Mouse (Mus musculus): Measurements from ENCODE around the gene Zdhhc17. TPM values are rescaled to one million over a fixed set of nuclear protein-coding genes. Genes with fewer than 3 reads are reported as not detected.

Zdhhc17 gene
- polyA plus RNA-seq, 1 experiment, result not detected

GRCm38 (mm10) chr10:110921890-110922289, 88.0 kb downstream of the Zdhhc17 start:
- Histone ChIP-seq H3K9me3 (ENCODE audit: control insufficient read depth, low read length) (peaks cover 7% of the 10 kb centered on the region; the same call in 1 of the 2 replicates), H3K4me1 (ENCODE audit: control insufficient read depth) (peaks cover 17% of the 10 kb centered on the region), H3K36me3 (ENCODE audit: control insufficient read depth) (no peaks in the 10 kb centered on the region), H3K27me3 (ENCODE audit: control insufficient read depth) (peaks cover 43% of the 10 kb centered on the region), H3K4me3 (replicated peaks) (no peak overlapping the region)
- TF ChIP-seq TAL1 (IDR thresholded peaks at IDR 0.05; ENCODE audit: low read length), result no peak
- TF ChIP-seq GATA1 (IDR thresholded peaks at IDR 0.05; ENCODE audit: low read length), result no peak

- Histone ChIP-seq H3K4me3 (replicated peaks) (peak overlapping the region; percentile 61), H3K4me1 (ENCODE audit: control insufficient read depth) (peaks cover 17% of the 10 kb centered on the region), H3K36me3 (ENCODE audit: control insufficient read depth) (no peaks in the 10 kb centered on the region), H3K9me3 (ENCODE audit: control insufficient read depth, low read length) (peaks cover 7% of the 10 kb centered on the region; the same call in 1 of the 2 replicates), H3K27me3 (ENCODE audit: control insufficient read depth) (peaks cover 43% of the 10 kb centered on the region)
- TF ChIP-seq TAL1 (IDR thresholded peaks at IDR 0.05; ENCODE audit: low read length), result no peak
- TF ChIP-seq GATA1 (IDR thresholded peaks at IDR 0.05; ENCODE audit: low read length), result no peak
These were observed 89.5 kb downstream of the Zdhhc17 start for GRCm38 (mm10) chr10:110920368-110920950.

- Histone ChIP-seq H3K27me3 (ENCODE audit: control insufficient read depth) (peaks cover 43% of the 10 kb centered on the region), H3K9me3 (ENCODE audit: control insufficient read depth, low read length) (peaks cover 7% of the 10 kb centered on the region; the same call in 1 of the 2 replicates), H3K4me1 (ENCODE audit: control insufficient read depth) (peaks cover 17% of the 10 kb centered on the region), H3K36me3 (ENCODE audit: control insufficient read depth) (no peaks in the 10 kb centered on the region), H3K4me3 (replicated peaks) (peak within 1 kb of the TSS; percentile 61)
- no peak for TF ChIP-seq TAL1 (IDR thresholded peaks at IDR 0.05; ENCODE audit: low read length)
- no peak for TF ChIP-seq GATA1 (IDR thresholded peaks at IDR 0.05; ENCODE audit: low read length)
These were observed 90.2 kb downstream of the Zdhhc17 start, which contains the start of gene Csrp2 for GRCm38 (mm10) chr10:110919531-110920343. Gene Csrp2 (plus strand): TSS chr10:110919789.

- Histone ChIP-seq H3K4me1 (ENCODE audit: control insufficient read depth) (peaks cover 17% of the 10 kb centered on the region), H3K27me3 (ENCODE audit: control insufficient read depth) (peaks cover 43% of the 10 kb centered on the region), H3K9me3 (ENCODE audit: control insufficient read depth, low read length) (peaks cover 7% of the 10 kb centered on the region; the same call in 1 of the 2 replicates), H3K36me3 (ENCODE audit: control insufficient read depth) (no peaks in the 10 kb centered on the region), H3K4me3 (replicated peaks) (no peak overlapping the region)
- TF ChIP-seq GATA1 (IDR thresholded peaks at IDR 0.05; ENCODE audit: low read length) (no peak), TAL1 (IDR thresholded peaks at IDR 0.05; ENCODE audit: low read length) (no peak)
These were observed 91.2 kb downstream of the Zdhhc17 start for GRCm38 (mm10) chr10:110918414-110919391.

GRCm38 (mm10) chr10:110917521-110917920, 92.4 kb downstream of the Zdhhc17 start:
- peaks cover 43% of the 10 kb centered on the region for H3K27me3 ChIP-seq (ENCODE audit: control insufficient read depth)
- H3K4me1 ChIP-seq (ENCODE audit: control insufficient read depth), result peaks cover 17% of the 10 kb centered on the region
- peaks cover 7% of the 10 kb centered on the region; the same call in 1 of the 2 replicates for H3K9me3 ChIP-seq (ENCODE audit: control insufficient read depth, low read length)
- no peaks in the 10 kb centered on the region for H3K36me3 ChIP-seq (ENCODE audit: control insufficient read depth)
- no peak for TF ChIP-seq TAL1 (IDR thresholded peaks at IDR 0.05; ENCODE audit: low read length)
- no peak for TF ChIP-seq GATA1 (IDR thresholded peaks at IDR 0.05; ENCODE audit: low read length)
- H3K4me3 ChIP-seq (replicated peaks), result no peak overlapping the region

- no peak for TF ChIP-seq GATA1 (IDR thresholded peaks at IDR 0.05; ENCODE audit: low read length)
- no peak for TF ChIP-seq TAL1 (IDR thresholded peaks at IDR 0.05; ENCODE audit: low read length)
- H3K4me1 ChIP-seq (ENCODE audit: control insufficient read depth), result peaks cover 17% of the 10 kb centered on the region
- no peak overlapping the region for H3K4me3 ChIP-seq (replicated peaks)
- peaks cover 39% of the 10 kb centered on the region for H3K27me3 ChIP-seq (ENCODE audit: control insufficient read depth)
- H3K9me3 ChIP-seq (ENCODE audit: control insufficient read depth, low read length), result peaks cover 7% of the 10 kb centered on the region; the same call in 1 of the 2 replicates
- no peaks in the 10 kb centered on the region for H3K36me3 ChIP-seq (ENCODE audit: control insufficient read depth)
These were observed 93.1 kb downstream of the Zdhhc17 start for GRCm38 (mm10) chr10:110916666-110917344.

- TF ChIP-seq GATA1 (IDR thresholded peaks at IDR 0.05; ENCODE audit: low read length) (no peak), TAL1 (IDR thresholded peaks at IDR 0.05; ENCODE audit: low read length) (no peak)
- Histone ChIP-seq H3K4me3 (replicated peaks) (no peak overlapping the region), H3K4me1 (ENCODE audit: control insufficient read depth) (no peaks in the 10 kb centered on the region), H3K9me3 (ENCODE audit: control insufficient read depth, low read length) (no peaks in the 10 kb centered on the region), H3K27me3 (ENCODE audit: control insufficient read depth) (no peaks in the 10 kb centered on the region), H3K36me3 (ENCODE audit: control insufficient read depth) (no peaks in the 10 kb centered on the region)
These were observed 106.1 kb downstream of the Zdhhc17 start for GRCm38 (mm10) chr10:110903862-110904261.
